Mouse (Mus musculus) E14TG2a.4 (cell line): Measurements from ENCODE around the gene Dgki.

Experiments
- CTCF ChIP-seq: conservative IDR thresholded peaks from 2 replicates; pipeline ENCODE4 v1.5.1; 2014; ENCODE audit warnings: low read length
- POU5F1 ChIP-seq: IDR thresholded peaks from 2 replicates; pipeline ENCODE4 v1.6.1; 2014; ENCODE audit warnings: low read length, borderline replicate concordance

GRCm38 (mm10) chr6:37089148-37090111 lies 210.6 kb downstream of the Dgki start:
- TF ChIP-seq CTCF, result no peak
- TF ChIP-seq POU5F1, result no peak
